Mouse (Mus musculus) midbrain, embryonic 11.5 days (tissue): ENCODE measurements at regions not wholly inside any gene's neighbourhood (a gene's known extent, or its start where the extent isn't known, plus 50 kb on each side); places are given as distances from the start of the nearest gene placed in this dataset.

Experiments
- ATAC-seq: fragments of 200-750 bp; cut with Nextera tagmentation; 2 replicates; pipeline ENCODE4 v1.8.0; 2017; ENCODE audit warnings: moderate TSS enrichment, moderate library complexity; ENCODE audit not compliant: low FRiP score
- DNase-seq: peaks from one replicate; pipeline ENCODE4 v3.0.0; 2015; ENCODE audit warnings: low spot score; ENCODE audit errors: missing footprints
- H3K27ac ChIP-seq: fragments of 300-500 bp; sonication (generic); 2 replicates; pipeline ENCODE4 v1.5.1; 2014; ENCODE audit warnings: low read depth, low read length
- H3K27me3 ChIP-seq: fragments of 300-500 bp; sonication (generic); 2 replicates; pipeline ENCODE4 v1.6.1; 2014; ENCODE audit warnings: mild to moderate bottlenecking, low read length, moderate library complexity, mixed read lengths; ENCODE audit not compliant: control insufficient read depth, insufficient read depth
- H3K36me3 ChIP-seq: fragments of 300-500 bp; sonication (generic); 2 replicates; pipeline ENCODE4 v1.6.1; 2014; ENCODE audit warnings: mild to moderate bottlenecking, low read length, moderate library complexity, mixed read lengths; ENCODE audit not compliant: control insufficient read depth, insufficient read depth
- H3K4me1 ChIP-seq: fragments of 300-500 bp; sonication (generic); 2 replicates; pipeline ENCODE4 v1.6.1; 2014; ENCODE audit warnings: low read length; ENCODE audit not compliant: control insufficient read depth, insufficient read depth
- H3K4me2 ChIP-seq: fragments of 300-500 bp; sonication (generic); 2 replicates; pipeline ENCODE4 v1.6.1; 2014; ENCODE audit warnings: mild to moderate bottlenecking, moderate library complexity
- H3K4me3 ChIP-seq: fragments of 300-500 bp; sonication (generic); 2 replicates; pipeline ENCODE4 v1.5.1; 2014; ENCODE audit warnings: low read depth, low read length
- H3K9ac ChIP-seq: fragments of 300-500 bp; sonication (generic); 2 replicates; pipeline ENCODE4 v1.6.1; 2014; ENCODE audit warnings: low read length
- H3K9me3 ChIP-seq: fragments of 300-500 bp; sonication (generic); 2 replicates; pipeline ENCODE4 v1.6.1; 2016; ENCODE audit warnings: low read length; ENCODE audit not compliant: control insufficient read depth
- WGBS: fragments of 180-500 bp; shearing (Covaris S2); extraction: QIAGEN DNeasy Blood & Tissue Kit; methylation state at CpG from one replicate; pipeline ENCODE4 v1.1.7; 2014; 5-methylcytosine and 5-hydroxymethylcytosine counted together

DNA sequence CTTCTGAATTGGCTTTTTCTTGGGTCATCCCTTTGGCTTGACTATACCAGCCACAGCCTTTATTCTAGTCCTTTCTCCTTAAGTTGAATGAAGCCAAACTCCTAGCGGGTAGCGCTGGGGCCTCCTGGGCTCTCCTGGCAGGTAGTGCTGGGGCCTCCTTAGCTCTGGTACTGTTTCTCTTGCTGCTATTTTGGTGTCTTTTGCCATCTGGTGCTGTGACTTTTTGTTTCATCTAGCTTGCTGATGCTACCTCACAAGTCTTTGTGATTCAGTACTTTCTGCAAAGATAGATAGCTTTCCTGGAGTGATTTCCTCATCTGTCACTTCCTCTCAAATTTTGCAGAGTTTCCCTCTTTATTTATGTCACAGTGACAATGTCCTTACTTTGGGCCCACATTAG, 90.1 kb downstream of the Tmem200c start:
- no peak overlapping the region for H3K4me3 ChIP-seq
- H3K4me1 ChIP-seq, result no peaks in the 10 kb centered on the region
- no peak overlapping the region for H3K4me2 ChIP-seq
- no peaks in the 10 kb centered on the region for H3K9me3 ChIP-seq
- no peak overlapping the region for H3K27ac ChIP-seq
- ATAC-seq, result no peak
- 92% methylated on average over 2 of the region's 2 CpGs for WGBS
- H3K27me3 ChIP-seq, result no peaks in the 10 kb centered on the region
- DNase-seq, result no peak
- H3K36me3 ChIP-seq, result no peaks in the 10 kb centered on the region
- no peak overlapping the region for H3K9ac ChIP-seq

DNA sequence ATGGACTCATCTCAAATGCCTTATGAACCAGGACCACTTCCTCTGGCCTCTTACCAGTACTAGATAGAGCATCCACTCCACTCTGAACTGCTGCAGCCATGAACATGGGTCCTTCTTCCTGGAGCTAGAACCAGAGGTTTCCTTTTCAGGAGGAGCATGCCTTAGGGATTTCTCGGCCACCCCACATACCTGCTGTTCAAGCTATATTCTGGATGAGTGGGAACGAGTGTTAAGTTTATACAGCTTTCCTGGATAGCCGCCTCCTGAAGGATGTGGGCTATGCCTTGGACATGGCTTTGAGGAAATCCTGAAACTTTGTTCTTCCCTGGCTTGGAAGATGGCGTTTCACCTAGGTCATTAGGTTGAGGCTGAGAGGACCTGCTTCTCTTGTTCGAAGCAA, 91.8 kb downstream of the Tmem200c start:
- H3K36me3 ChIP-seq, result no peaks in the 10 kb centered on the region
- H3K27me3 ChIP-seq, result no peaks in the 10 kb centered on the region
- H3K27ac ChIP-seq, result no peak overlapping the region
- ATAC-seq (no peak), DNase-seq (no peak)
- H3K4me1 ChIP-seq, result no peaks in the 10 kb centered on the region
- H3K4me2 ChIP-seq, result no peak overlapping the region
- 88% methylated on average over 5 of the region's 5 CpGs for WGBS
- H3K4me3 ChIP-seq, result no peak overlapping the region
- no peaks in the 10 kb centered on the region for H3K9me3 ChIP-seq
- no peak overlapping the region for H3K9ac ChIP-seq

DNA sequence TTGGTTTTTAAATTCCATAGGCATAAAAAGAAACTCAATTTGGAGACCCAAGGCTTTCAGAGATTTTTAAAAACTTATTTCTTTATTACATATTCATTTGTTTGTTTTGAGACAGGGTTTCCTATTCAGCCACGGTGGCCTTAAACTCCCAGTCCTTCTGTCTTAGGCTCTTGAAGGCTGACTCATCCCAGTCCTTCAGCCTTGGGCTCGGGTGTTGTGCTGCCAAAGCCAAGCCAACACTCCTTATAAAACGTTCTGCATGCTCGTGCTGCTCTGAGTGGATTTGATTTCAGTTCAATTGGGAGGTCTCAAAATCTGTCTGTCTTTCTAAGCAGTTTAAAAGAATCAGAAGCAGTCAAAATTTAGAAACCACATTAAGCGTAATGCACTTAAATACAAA, 96.8 kb downstream of the Tmem200c start:
- 82% methylated on average over 5 of the region's 5 CpGs for WGBS

DNA sequence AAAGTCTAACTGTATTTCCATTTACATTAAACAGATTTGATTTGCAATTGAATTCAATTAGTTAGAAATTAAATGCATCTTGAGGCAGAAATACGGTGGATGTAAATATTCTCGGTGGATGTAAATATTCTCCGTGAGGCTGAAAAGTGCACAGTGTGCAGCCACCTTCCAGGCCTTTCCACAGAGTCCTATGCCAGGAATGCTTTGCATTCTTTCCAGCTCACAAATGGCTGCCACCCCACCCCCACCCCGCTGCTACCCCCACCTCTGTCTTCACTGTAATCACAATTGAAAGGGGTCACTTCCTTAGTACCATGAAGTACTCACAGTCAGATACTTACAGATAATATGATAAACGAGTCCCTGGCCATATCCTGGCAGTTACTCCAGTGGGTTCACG, 101.0 kb downstream of the Tmem200c start:
- H3K4me3 ChIP-seq, result no peak overlapping the region
- WGBS, result 79% methylated on average over 6 of the region's 6 CpGs
- H3K4me1 ChIP-seq, result no peaks in the 10 kb centered on the region
- H3K27ac ChIP-seq, result no peak overlapping the region
- no peak overlapping the region for H3K9ac ChIP-seq
- H3K9me3 ChIP-seq, result no peaks in the 10 kb centered on the region
- no peaks in the 10 kb centered on the region for H3K27me3 ChIP-seq
- DNase-seq, result no peak
- no peak overlapping the region for H3K4me2 ChIP-seq
- no peak for ATAC-seq
- no peaks in the 10 kb centered on the region for H3K36me3 ChIP-seq

More for the DNA sequence above, 96.8 kb downstream of the Tmem200c start:
- ATAC-seq (no peak), DNase-seq (no peak)
- no peaks in the 10 kb centered on the region for H3K27me3 ChIP-seq
- no peaks in the 10 kb centered on the region for H3K4me1 ChIP-seq
- no peak overlapping the region for H3K27ac ChIP-seq
- H3K4me3 ChIP-seq, result no peak overlapping the region
- H3K4me2 ChIP-seq, result no peak overlapping the region
- H3K9ac ChIP-seq, result no peak overlapping the region
- H3K9me3 ChIP-seq, result no peaks in the 10 kb centered on the region
- no peaks in the 10 kb centered on the region for H3K36me3 ChIP-seq

DNA sequence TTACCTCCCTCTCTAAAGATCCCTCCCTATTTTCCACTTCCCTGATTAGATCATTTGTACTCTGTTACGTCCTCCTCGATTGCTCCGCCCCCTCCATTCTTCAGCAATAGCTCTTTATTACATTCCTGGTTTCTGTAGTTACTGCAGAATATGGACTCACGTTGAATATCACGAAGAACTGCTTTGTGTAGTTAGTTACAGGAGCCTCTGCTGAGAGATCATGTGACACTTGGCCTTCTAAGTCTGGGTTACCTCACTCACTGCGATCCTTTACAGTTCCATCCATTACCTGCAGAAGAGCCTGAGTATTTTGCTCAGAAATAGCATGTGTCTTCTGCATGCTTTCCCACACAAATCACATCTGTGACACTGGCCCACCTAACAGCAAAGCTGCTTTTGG, 102.3 kb downstream of the Tmem200c start:
- Histone ChIP-seq H3K4me2 (no peak overlapping the region), H3K4me3 (no peak overlapping the region), H3K36me3 (no peaks in the 10 kb centered on the region), H3K27me3 (no peaks in the 10 kb centered on the region), H3K4me1 (no peaks in the 10 kb centered on the region), H3K9ac (no peak overlapping the region), H3K27ac (no peak overlapping the region), H3K9me3 (no peaks in the 10 kb centered on the region)
- DNase-seq, result no peak
- 80% methylated on average over 6 of the region's 6 CpGs for WGBS
- ATAC-seq, result no peak

DNA sequence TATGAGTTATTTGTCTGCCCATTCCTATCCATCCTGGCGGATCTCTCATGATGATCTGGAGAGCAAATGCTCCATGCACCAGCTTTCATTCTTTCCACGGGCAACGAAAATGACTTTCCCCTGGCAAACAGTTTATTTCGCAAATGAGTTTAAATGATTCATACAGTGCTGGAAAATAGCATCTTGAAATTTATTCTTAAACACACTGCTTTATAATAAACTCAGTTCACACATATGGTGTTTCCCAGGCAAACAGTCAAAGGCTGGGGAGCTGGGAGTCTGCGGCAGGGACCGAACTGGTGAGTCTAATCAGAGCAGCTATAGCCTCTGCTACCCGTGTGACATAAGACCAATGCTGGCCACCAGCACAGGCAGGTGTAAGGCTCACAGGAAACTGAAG, 106.8 kb downstream of the Tmem200c start:
- ATAC-seq, result no peak
- no peak overlapping the region for H3K4me3 ChIP-seq
- no peaks in the 10 kb centered on the region for H3K27me3 ChIP-seq
- no peak overlapping the region for H3K4me2 ChIP-seq
- H3K9me3 ChIP-seq, result no peaks in the 10 kb centered on the region
- H3K36me3 ChIP-seq, result no peaks in the 10 kb centered on the region
- no peak overlapping the region for H3K9ac ChIP-seq
- no peak overlapping the region for H3K27ac ChIP-seq
- no peak for DNase-seq
- no peaks in the 10 kb centered on the region for H3K4me1 ChIP-seq
- WGBS, result 90% methylated on average over 7 of the region's 7 CpGs

DNA sequence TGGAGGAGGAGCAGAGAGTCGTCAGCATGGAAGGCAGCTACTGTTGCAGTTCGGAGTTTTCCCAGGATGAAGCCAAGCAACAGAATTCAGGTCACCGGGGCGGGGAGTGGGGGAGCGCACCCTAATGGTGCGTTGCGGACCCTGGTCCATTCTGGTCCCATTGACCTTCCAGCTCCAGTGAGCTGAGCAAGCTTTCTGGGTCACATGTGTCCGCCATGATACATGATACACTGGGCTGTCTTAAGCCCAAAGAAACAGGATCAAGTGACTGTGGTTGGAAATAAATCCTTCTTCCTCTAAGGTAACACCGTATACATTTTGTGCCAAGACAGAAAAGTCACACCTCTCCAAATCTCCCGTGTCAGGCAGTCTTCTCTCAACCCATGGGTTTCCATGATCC, 107.6 kb downstream of the Tmem200c start:
- no peak overlapping the region for H3K4me2 ChIP-seq
- ATAC-seq, result no peak
- no peaks in the 10 kb centered on the region for H3K36me3 ChIP-seq
- H3K4me1 ChIP-seq, result no peaks in the 10 kb centered on the region
- WGBS, result 85% methylated on average over 10 of the region's 10 CpGs
- H3K9ac ChIP-seq, result no peak overlapping the region
- no peak overlapping the region for H3K4me3 ChIP-seq
- no peak for DNase-seq
- no peaks in the 10 kb centered on the region for H3K27me3 ChIP-seq
- no peaks in the 10 kb centered on the region for H3K9me3 ChIP-seq
- H3K27ac ChIP-seq, result no peak overlapping the region

DNA sequence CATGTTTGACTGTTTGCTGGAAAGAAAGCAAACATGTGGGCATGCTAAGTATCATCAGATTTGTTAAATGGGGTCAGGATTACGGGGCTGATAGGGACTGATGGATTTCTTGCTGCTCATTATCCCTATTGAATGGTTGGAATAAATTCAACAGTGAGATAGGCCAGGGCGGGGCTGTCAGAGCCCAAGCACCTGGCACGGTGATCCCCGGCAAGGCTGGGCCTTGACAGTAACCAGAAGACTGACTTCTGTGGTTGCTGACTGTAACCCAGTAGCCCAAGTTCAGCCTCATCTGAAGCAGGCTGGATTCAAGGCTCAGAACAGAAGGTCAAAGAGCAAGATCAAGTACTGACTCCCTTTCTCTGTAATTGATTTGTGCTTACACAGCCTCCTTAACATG, 109.6 kb downstream of the Tmem200c start:
- no peak overlapping the region for H3K4me2 ChIP-seq
- peak; percentile 50 for ATAC-seq
- no peaks in the 10 kb centered on the region for H3K9me3 ChIP-seq
- H3K4me1 ChIP-seq, result no peaks in the 10 kb centered on the region
- no peaks in the 10 kb centered on the region for H3K27me3 ChIP-seq
- no peaks in the 10 kb centered on the region for H3K36me3 ChIP-seq
- WGBS, result 71% methylated on average over 4 of the region's 4 CpGs
- H3K4me3 ChIP-seq, result no peak overlapping the region
- no peak overlapping the region for H3K27ac ChIP-seq
- H3K9ac ChIP-seq, result no peak overlapping the region
- no peak for DNase-seq

DNA sequence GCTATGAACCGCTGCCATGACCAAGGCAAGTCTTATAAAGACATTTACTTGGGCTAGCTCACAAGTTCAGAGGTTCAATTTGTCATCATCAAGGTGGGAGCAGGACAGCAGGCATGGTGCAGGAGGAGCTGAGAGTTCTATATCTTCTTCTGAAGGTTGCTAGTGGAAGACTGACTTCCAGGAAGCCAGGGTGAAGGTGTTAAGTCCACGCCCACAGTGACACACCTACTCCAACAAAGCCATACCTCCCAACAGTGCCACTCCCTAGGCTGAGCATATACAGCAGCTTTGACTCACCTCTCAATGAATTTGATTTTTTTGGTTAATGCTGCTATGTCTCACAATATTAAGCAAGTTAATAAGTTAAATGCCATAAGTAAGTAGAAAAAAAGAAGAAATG, 119.2 kb upstream of the Epb41l3 start:
- Histone ChIP-seq H3K27ac (no peak overlapping the region), H3K9me3 (no peaks in the 10 kb centered on the region), H3K27me3 (no peaks in the 10 kb centered on the region), H3K4me3 (no peak overlapping the region), H3K4me2 (no peak overlapping the region), H3K9ac (no peak overlapping the region), H3K4me1 (no peaks in the 10 kb centered on the region), H3K36me3 (no peaks in the 10 kb centered on the region)
- ATAC-seq (no peak), DNase-seq (no peak)
- WGBS, result 93% methylated on average over 2 of the region's 2 CpGs

DNA sequence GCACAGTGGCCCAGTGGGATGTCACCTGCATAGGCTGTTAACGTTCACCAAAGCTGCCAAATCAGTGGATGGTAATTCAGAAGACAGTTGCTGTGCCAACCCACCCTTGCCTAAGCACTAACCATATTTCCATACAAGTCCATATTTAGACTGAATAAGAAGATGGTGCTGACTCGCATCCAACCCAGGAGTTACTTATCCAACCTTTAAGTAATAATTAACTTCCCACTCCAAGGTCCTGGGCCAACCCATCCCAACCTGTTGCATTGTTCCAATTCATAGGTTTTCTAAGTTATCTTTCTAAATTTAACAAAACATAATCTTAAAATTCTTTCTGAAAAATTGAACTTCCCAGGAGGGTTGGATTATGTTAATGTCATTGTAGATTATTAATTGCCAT, 114.3 kb upstream of the Epb41l3 start:
- DNase-seq, result no peak
- Histone ChIP-seq H3K4me2 (no peak overlapping the region), H3K4me3 (no peak overlapping the region), H3K9me3 (no peaks in the 10 kb centered on the region), H3K4me1 (no peaks in the 10 kb centered on the region), H3K27ac (no peak overlapping the region), H3K9ac (no peak overlapping the region), H3K36me3 (no peaks in the 10 kb centered on the region), H3K27me3 (no peaks in the 10 kb centered on the region)
- 90% methylated on average over 2 of the region's 2 CpGs for WGBS
- no peak for ATAC-seq
